Mouse (Mus musculus) frontal cortex, postnatal 10 days (tissue): ENCODE data around the gene Zfp385b.

Experiments used
- DNase-seq, 2 experiments: peaks; one replicate each; pipeline ENCODE4 v3.0.0; 2022; ENCODE audit warnings: low spot score in 2 of 2, mixed read lengths in 1 of 2

Gene Zfp385b

GRCm38 (mm10) chr2:77707138-77707537 is 112.3 kb downstream of the Zfp385b start:
- no peak for DNase-seq

GRCm38 (mm10) chr2:77705476-77705875 is 114.0 kb downstream of the Zfp385b start:
- DNase-seq, result no peak

DNA sequence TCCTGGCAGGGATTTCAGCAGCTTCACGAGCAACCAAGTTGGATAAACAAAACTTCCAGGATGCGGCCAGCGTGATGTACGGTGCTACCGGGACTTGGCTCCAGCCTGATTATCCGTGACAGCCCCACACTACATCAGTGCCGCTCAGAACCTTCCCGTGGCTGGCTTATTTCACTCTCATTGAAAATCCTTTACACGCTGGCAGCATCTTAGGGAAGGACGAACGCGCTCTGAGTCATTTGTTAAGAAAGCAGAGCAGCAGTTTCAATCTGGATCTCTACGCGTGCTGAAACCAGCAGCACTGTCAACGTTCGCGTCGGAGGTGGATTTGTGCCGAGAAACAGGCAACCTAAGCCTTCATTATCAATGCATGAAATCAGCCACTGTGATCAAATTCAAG is 116.4 kb downstream of the Zfp385b start:
- peak; percentile 17 to 35 for DNase-seq

DNA sequence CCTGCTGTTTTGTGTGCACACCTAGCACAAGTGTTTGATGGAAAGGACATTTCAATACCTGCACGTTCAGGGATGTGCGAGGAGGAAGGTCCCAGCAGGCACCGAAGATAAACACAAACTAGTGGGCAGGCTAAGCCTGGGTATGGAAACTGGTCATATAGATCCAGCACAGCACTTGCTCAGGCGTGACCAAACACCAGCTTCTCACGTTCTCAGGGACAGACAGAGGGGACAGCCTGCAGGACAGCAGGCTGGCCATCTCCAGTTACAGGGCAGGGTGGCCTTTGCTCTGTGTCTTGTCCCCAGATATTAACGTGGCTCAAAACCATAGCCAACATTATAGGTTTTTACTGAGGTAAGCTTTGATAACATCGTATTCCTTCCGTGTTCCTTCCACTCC is 128.3 kb downstream of the Zfp385b start:
- no peak for DNase-seq

DNA sequence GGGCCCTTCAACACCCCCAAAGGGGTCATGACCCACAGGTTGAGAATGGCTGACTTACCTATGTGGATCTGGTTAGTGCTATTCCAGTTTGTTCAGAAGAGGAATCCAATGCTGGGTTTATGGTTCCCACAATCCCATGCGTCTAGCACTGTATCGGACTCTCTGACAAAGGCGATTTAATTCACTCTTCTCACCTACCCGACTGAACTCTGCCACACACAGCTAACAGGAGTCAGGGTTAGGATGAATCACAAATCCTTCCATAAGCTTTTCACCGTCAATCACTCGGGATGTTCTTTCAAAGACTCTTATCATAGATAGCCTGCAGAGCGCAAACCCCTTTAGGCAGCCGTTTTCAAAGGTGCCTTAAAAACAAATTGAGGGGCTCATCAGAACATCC is 129.1 kb downstream of the Zfp385b start:
- no peak for DNase-seq

DNA sequence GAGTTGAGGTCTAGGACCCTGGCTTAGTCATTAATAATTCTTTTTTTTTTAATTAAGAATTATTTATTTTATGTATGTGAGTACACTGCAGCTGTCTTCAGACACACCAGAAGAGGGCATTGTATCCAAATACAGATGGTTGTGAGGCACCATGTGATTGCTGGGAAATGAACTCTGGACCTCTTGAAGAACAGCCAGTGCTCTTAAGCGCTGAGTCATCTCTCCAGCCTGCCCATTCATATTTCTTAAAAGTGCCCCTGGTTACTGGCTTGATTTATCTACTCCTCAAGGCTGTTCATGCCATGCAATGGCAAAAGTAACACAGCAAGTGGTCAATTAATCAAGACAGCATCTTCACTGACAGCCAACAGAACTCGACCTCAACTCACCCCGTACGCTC is 130.8 kb downstream of the Zfp385b start:
- no peak for DNase-seq

DNA sequence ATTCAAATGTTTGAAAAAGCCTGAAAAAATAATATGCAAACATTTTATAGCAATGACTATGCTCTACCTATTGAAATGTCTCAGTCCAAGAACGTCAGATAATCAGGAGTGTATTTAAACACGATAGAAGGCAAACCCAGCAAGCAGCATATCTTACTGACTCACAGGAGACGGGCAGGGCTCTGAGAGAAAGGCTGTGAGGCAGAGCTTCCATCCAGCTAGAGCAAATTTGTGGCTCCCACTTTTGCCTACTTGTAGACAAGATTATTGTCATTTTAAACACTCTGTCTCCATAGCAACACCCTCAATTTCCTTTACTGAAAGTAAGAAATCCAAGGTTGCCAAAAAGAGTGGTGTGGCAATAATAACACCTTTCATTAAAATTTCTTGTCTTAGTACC is 135.4 kb downstream of the Zfp385b start:
- DNase-seq, result no peak

- no peak for DNase-seq
Observed at GRCm38 (mm10) chr2:77682205-77682604, 137.2 kb downstream of the Zfp385b start.

DNA sequence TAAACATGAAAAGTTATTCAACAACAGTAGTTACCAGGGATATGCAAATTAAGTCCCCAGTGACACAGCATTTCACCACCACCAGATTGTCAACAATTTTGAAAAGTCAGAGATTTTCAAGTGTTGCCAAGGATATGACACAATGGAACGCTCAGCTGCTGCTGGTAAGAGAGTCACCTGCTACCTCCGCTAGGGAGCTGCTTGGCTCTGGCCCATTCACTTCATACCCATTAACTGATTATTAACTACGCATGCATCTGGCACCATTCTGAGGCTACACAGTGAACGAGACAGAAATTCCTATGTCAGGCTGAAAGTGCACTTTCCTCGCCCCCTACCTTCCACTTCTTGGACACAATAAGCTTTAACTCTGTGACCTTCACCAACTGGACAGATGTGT is 137.7 kb downstream of the Zfp385b start:
- DNase-seq, result no peak

DNA sequence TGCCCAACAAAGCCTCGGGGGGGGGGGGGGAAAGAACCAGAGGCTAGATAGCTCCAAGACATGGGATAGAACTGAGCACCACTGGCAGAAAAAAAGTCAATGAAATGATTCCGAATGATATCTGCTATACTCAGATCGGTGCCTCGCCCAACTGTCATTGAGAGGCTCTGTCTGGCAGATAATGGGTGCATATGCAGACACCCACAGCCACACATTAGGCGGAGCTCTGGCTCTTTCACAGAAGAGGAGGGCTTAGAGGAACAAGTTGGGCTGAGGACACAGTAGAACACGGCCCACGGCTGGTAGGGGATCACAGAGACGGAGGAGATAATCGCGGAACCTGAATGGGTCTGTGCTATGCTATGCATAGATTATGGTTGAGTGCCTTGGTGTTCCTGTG is 145.7 kb downstream of the Zfp385b start:
- no peak for DNase-seq

DNA sequence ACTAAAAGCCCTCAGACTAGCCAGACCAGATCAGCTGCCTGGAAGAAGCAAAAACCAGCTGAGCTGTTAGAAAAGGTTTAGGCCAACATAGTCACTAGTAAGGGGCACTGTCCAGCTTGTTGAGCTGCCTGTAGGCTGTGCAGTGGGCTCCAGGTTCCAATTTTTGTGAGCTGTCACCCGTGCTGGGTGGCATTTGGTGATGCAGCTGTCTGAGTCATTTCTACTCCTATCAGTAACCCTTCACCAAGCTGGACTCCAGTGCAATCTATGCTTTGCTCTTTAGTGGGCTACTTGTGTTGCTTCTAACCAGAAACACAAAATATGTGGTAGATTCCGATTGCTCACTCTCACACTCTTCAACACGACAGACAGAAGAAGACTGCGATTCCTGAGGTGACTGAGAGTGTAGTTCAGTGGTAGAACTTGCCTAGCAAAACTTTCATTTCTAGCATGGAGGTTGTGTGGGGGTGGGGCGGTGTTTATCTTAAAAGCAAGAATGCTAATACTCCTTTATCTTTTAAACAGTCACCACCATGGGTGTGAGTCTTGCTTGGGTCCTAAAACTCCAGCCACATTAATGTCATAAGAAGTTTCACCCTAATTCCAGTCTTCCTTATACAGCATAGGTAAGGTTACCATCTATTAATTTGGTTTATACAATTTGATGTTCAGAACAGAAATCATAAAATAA is 147.1 kb downstream of the Zfp385b start:
- no peak for DNase-seq

- no peak for DNase-seq
Observed at GRCm38 (mm10) chr2:77662171-77662570, 157.3 kb downstream of the Zfp385b start.

DNA sequence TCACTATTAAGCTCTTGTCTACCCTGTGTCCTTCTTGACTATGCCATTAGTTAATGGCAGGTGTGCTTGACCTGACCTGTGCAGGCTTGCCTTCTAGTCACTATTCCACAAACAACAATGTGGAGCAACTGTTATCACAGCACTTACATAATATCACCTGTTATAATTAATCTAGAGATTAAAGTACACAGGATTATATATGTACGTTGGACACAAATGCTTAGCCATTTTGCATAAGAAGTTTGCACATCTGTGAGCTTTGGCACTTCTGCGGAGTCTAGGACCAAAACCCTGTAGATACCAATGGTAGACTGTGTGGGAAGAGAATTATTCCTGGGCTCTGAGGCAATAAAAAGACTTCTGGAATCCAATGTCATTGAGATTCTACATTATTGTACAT is 165.8 kb downstream of the Zfp385b start:
- DNase-seq, result no peak

- no peak for DNase-seq
Observed at GRCm38 (mm10) chr2:77641521-77642170, 177.8 kb downstream of the Zfp385b start.

DNA sequence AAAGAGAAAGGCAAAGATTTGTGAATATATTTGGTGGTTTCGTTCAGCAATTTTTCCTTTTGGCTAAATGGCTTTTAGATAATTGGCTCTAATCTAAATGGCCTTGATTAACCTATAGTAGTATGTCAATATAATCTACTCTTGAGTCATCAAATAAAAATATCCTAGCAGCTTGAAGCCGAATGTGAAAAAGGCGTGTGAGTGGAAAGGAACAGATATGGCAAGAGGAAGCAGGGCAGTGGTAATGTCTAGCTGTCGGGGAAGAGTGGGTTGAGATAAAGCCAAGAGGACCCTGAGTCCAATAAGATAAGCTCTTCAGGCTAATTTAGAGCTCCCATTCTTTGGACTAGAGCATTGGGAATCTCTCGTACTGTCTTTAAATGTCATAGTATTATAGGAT is 179.4 kb downstream of the Zfp385b start:
- no peak for DNase-seq

DNA sequence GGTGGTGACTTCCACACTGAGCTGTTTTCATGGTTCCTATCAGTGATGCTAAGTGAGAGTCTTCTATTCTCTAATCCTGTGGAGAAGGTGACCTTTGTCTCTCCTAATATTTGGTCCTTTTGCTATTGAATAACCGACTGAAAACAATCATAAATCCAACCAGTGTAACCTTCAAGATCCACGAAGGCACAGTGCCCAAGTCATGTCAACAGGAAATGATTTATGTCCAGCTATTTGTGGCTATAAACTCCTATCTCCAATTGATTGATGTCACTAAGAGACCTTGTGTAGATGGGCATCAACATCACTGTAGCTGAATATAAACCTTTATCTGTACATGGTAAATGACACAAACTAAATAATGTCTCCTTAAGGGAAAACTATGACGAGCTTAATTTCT is 187.8 kb downstream of the Zfp385b start:
- DNase-seq, result no peak

DNA sequence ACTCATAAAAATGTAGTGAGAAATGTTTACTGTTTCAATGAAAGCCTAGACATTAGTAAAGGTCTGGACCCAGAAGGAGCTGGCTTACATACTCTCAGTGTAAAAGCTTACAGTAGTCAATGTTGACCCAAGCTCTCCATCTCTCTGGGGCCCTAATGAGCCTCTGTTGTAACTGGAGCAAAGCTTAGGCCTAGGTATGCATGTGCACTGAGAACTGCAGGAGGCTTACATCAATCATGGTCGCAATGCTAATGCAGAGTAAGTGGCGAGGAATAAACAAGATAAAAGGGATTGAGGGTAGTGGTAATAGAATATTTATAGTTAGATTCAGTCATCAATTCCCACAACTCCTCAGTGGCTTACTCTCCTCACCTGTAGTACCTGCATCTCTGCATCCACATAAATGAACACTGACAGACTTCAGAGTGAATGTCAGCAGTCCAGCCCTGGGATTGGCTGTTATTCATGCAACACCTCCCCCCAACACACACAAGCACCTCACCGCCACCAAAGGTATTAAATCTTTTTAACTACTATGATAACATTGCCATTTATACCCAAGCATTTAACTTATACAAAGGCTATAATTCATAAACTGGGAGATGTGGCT is 191.7 kb downstream of the Zfp385b start:
- DNase-seq, result no peak

DNA sequence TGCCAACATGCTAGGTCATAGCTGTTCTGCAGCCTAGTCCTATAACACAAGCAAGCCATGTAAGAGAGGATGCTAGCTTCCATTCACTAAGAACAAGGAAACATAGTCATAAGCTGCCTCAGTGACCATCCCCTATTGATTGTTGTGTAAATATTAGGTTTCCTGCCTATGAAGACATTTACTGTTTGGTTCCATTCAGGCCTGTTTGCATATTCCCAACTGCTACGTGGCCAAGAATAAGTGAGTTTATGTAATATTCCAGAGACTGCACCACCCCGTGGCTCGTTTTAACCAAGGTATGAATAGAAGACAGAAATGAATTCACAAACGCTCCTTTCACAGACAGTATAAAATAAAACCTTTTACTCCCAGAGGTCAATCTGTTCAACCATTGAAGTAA is 200.8 kb downstream of the Zfp385b start:
- no peak for DNase-seq

GRCm38 (mm10) chr2:77610303-77610991 is 209.0 kb downstream of the Zfp385b start:
- no peak for DNase-seq

GRCm38 (mm10) chr2:77609452-77609851 is 210.0 kb downstream of the Zfp385b start:
- DNase-seq, result no peak

DNA sequence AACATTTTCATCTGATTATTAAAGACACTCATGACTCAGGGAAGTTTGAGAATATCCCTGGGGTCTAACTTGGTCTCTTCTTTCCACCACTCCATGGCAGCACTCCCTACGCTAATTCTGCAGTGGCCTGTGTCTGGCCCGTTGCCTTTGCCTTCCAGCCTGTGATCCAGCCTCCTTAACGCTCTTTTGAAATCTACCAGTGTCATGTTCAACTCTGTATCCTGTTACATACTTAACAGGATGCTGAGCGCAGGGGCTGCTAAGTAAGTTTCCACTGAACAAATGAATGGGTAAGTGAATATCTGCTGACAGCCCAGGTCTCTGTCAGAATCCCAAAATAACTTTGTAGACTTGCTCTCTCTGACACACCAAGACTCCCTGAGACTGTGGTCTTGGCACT is 210.8 kb downstream of the Zfp385b start:
- DNase-seq, result no peak

DNA sequence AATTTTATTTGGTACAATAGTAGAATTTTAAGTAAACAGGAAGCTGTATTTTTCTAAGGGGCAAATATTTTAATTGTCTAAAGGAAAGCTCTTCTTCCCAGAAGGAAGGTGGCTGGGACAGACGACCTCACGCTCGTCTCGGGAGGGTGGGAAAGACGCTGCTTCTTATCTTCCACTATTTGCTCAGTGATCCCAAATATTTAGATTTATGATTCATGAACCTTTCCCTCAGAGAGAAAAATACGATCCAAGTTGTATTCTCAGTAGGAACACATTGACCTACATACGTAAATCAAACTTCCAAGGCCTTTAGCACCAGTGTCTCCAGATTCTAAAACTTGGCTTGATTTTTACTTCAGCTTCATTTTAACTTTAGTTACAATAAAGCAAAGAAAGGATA is 226.0 kb downstream of the Zfp385b start:
- no peak for DNase-seq

DNA sequence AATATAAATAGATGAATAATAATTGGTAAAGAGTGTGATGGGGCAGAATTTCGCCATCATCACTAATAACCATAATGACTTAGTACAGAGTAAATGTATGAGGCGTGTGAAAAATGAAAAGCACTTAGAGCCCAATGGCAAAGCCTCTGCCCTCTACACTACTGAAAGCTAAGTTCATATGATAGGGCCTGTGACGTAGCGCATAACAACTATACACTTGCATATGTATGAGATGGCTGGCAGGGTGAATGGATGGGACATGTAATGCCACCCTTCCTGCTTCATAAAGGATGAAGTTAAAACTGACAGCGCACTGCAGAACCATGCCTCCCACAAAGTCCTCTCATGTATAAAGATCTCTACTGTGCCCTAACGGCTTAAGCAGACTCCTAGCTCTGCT is 226.9 kb downstream of the Zfp385b start:
- no peak for DNase-seq
